Mouse (Mus musculus): ENCODE measurements around the gene Lcn5. TPM values are rescaled to one million over a fixed set of nuclear protein-coding genes. Genes with fewer than 3 reads are reported as not detected.

Gene Lcn5
- polyA plus RNA-seq, 1 experiment from 2014 or later = not detected

DNA sequence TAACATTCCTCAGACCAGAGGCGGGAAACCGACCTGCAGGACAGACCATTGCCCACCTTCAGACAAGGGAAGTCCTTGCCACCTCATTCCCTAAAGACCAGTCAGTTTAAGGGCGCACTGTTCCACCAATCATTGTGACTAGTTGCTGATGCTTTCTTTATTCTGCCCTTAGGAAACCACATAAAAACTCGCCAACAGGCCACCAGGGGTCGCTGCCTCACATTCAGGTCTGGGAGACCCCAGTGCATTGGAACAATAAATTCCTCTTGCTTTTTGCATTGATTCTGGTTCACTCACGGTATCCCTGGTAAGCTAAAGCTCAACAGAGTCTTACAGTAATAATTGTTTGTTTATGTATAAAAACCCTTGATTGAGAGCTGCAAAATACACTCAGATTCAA is 17.9 kb upstream of the Lcn5 start:
- Histone ChIP-seq H3K27ac (no peak overlapping the region), H3K4me2 (replicated peaks) (no peak overlapping the region), H3K9me3 (no peaks in the 10 kb centered on the region), H3K27me3 (replicated peaks) (no peaks in the 10 kb centered on the region; the same call in 1 of the 2 replicates), H3K4me1 (replicated peaks) (no peaks in the 10 kb centered on the region), H3K9ac (no peak overlapping the region), H3K4me3 (replicated peaks) (no peak overlapping the region), H3K36me3 (no peaks in the 10 kb centered on the region)
- WGBS = 21% methylated on average over 6 of the region's 6 CpGs
- no peak for ATAC-seq

DNA sequence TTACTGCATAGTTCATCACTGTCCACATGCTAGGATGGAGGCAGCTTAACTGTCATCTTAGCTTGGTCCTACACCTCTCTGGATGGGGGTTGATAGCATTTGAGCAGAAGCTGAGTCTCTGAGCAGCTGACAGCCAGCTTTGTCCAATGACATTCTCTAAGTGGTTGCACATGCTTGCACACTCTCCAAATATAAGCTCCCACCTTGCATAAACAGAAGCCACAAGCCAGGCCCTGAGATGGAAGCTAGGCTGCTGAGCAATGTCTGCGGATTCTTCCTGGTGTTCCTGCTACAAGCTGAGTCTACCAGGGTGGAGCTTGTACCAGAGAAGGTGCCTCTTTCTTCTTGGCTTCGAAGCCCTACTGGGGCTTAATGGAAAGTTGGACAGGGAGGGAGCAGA is 4.8 kb upstream of the Lcn5 start, which contains the start of gene Lcn8:
Gene Lcn8, plus strand, starts transcription at position 219 of the 400 bp plus-strand sequence.
- Histone ChIP-seq H3K4me3 (replicated peaks) (no peak within 1 kb of the TSS), H3K4me1 (replicated peaks) (no peaks in the 10 kb centered on the region), H3K36me3 (no peaks in the 10 kb centered on the region), H3K4me2 (replicated peaks) (no peak within 1 kb of the TSS), H3K27ac (no peak within 1 kb of the TSS), H3K9ac (no peak within 1 kb of the TSS), H3K9me3 (no peaks in the 10 kb centered on the region), H3K27me3 (replicated peaks) (no peaks in the 10 kb centered on the region)
- no peak for ATAC-seq
- 66% methylated on average over 2 of the region's 2 CpGs for WGBS

DNA sequence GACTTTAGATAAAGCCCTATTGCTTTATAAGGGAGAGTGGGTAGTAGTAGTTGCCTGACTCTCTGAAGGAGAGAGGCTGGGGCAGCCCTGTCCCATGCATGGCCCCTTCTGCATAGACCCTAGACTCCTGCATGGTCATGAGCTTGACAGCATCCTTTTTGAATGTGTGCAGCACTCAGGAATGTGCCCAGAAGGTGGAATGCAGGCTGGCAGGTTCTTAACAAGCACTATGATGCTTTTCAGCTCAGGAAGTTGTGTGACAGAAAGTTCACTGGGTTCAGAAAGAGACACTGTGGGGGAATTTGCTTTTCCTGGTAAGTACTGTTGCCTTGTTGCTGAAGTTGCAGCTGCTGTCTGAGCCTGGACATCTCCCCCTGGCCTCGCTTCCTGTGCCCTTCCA is 3.2 kb upstream of the Lcn5 start:
- no peak overlapping the region for H3K9ac ChIP-seq
- H3K4me1 ChIP-seq (replicated peaks) = no peaks in the 10 kb centered on the region
- H3K27ac ChIP-seq = no peak overlapping the region
- ATAC-seq = no peak
- H3K9me3 ChIP-seq = no peaks in the 10 kb centered on the region
- no peaks in the 10 kb centered on the region for H3K36me3 ChIP-seq
- H3K27me3 ChIP-seq (replicated peaks) = no peaks in the 10 kb centered on the region
- no peak overlapping the region for H3K4me2 ChIP-seq (replicated peaks)
- WGBS = 41% methylated on average over 1 of the region's 1 CpGs
- no peak overlapping the region for H3K4me3 ChIP-seq (replicated peaks)

DNA sequence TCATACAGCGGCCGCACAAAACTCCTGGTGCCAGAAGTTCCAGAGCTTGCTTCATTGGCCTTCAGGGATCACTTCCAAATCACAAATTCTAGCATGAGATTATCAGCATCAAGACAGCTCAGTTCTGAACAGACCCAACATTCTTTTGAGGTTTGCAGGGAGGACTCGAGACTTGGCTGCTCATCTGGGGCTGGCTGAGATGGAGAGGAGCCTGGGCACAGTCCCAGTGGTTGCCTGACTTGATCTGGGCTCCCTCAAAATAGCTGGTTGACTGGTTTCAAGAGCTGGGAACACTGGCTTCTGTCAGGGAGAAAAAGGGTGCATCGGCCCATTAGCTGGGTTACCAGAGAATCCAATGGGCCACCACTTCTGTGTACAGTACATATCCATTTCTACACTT is 1.1 kb upstream of the Lcn5 start:
- no peaks in the 10 kb centered on the region for H3K9me3 ChIP-seq
- WGBS = 77% methylated on average over 4 of the region's 4 CpGs

DNA sequence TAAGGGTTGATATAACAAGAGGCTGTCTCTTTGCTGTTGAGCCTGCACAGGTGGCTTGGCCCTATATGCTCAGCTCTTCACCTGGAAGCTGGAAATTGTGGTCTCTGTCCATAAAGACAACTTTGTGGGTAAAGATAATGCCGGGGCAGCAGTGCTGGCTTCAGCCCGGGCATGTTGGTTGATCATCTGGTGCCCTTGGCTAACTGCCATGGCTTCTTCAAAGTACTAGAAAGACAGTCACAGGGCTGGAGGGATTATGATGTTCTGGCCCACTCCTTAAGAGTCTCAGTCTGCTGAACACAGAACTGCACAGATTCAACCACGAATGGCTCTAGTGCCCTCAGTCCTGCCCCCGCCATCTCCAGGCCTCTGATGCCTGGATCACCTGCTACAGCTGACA is 506 bp upstream of the Lcn5 start:
- WGBS = 82% methylated on average over 4 of the region's 4 CpGs

More for the DNA sequence above, 1.1 kb upstream of the Lcn5 start:
- no peaks in the 10 kb centered on the region for H3K4me1 ChIP-seq (replicated peaks)
- H3K9ac ChIP-seq = no peak overlapping the region
- no peaks in the 10 kb centered on the region for H3K27me3 ChIP-seq (replicated peaks)
- no peak overlapping the region for H3K4me3 ChIP-seq (replicated peaks)
- H3K36me3 ChIP-seq = no peaks in the 10 kb centered on the region
- no peak overlapping the region for H3K27ac ChIP-seq
- no peak overlapping the region for H3K4me2 ChIP-seq (replicated peaks)
- no peak for ATAC-seq

DNA sequence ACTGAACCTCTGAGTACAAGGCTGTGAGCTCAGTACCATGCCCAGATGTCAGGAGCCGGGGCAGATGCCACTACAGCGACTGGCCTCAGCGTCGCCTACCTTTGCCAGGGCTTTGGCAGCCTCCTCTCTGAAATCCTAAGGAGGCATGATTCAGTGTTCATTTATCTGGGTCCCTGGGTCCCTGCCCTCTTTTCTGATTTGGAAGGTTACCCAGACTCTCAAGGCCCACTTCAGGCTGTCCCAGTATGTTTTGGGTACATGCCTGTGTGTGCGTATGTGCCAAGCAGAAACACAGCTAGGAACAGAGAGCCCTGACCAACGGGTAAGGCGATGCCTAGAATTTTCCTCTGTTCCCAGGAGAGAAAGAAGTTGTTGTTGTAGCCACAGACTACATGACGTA is 2.5 kb downstream of the Lcn5 start:
- Histone ChIP-seq H3K27ac (no peak overlapping the region), H3K36me3 (no peaks in the 10 kb centered on the region), H3K4me2 (replicated peaks) (no peak overlapping the region), H3K4me3 (replicated peaks) (no peak overlapping the region), H3K27me3 (replicated peaks) (no peaks in the 10 kb centered on the region), H3K9ac (no peak overlapping the region), H3K4me1 (replicated peaks) (no peaks in the 10 kb centered on the region), H3K9me3 (no peaks in the 10 kb centered on the region)
- 85% methylated on average over 8 of the region's 8 CpGs for WGBS
- ATAC-seq = no peak

More for the DNA sequence above, 506 bp upstream of the Lcn5 start:
- H3K4me2 ChIP-seq (replicated peaks) = no peak overlapping the region
- H3K9ac ChIP-seq = no peak overlapping the region
- no peaks in the 10 kb centered on the region for H3K4me1 ChIP-seq (replicated peaks)
- no peak overlapping the region for H3K27ac ChIP-seq
- H3K4me3 ChIP-seq (replicated peaks) = no peak overlapping the region
- no peaks in the 10 kb centered on the region for H3K27me3 ChIP-seq (replicated peaks)
- ATAC-seq = no peak
- H3K36me3 ChIP-seq = no peaks in the 10 kb centered on the region
- H3K9me3 ChIP-seq = no peaks in the 10 kb centered on the region

DNA sequence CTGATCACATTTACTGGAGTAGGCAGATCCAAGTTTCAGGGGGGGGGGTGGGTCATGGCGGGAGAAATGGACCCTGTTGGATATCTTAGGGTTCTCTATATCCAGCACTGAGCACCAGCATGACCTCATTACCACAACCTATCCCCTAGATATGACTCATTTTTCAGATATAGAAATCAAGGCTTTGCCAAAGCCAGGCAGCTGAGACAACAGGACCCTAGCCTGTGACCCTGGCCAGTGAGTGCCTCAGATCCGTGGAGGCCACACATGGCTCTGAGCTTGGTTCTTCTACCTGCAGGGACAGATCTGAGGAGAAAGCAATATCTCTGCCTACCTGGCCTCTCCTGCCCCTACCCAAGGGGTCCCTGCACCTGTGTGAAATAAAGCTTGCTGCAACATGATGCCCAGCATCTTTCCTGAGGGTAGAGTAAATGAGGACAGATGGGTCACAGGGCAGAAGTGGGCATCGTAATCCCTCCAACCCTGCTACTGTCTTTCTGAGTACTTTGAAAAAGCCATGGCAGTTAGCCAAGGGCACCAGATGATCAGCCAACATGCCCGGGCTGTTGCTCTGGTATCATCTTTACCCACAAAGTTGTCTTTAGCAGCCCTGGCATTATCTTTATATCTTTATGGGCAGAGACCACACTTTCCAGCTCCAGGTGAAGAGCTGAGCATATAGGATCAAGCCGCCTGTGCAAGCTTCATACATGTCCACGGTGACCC is 3.7 kb downstream of the Lcn5 start:
- no peak overlapping the region for H3K27ac ChIP-seq
- no peaks in the 10 kb centered on the region for H3K27me3 ChIP-seq (replicated peaks)
- 81% methylated on average over 6 of the region's 6 CpGs for WGBS
- H3K9me3 ChIP-seq = no peaks in the 10 kb centered on the region
- no peaks in the 10 kb centered on the region for H3K36me3 ChIP-seq
- no peak overlapping the region for H3K9ac ChIP-seq
- H3K4me1 ChIP-seq (replicated peaks) = no peaks in the 10 kb centered on the region
- H3K4me2 ChIP-seq (replicated peaks) = no peak overlapping the region
- no peak overlapping the region for H3K4me3 ChIP-seq (replicated peaks)
- ATAC-seq = no peak

DNA sequence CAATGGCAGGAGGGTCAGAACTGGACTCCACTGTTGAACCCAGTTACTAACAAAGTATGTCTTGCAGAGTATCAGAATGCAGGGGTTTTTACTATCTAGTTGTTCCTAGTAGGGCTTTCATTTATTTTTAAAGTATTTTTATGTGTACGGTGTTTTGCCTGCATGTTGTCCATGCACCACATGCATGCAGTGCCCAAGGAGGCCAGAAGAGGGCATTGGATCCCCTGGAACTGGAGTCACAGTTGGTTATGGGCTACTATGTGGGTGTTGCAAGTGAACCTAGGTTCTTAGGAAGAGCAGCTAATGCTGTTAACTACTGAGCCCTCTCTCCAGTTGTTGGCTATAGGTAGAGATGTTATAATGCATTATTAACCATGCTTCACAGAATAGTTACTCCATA is 5.8 kb downstream of the Lcn5 start:
- H3K4me2 ChIP-seq (replicated peaks) = no peak overlapping the region
- H3K9ac ChIP-seq = no peak overlapping the region
- H3K4me3 ChIP-seq (replicated peaks) = no peak overlapping the region
- no peaks in the 10 kb centered on the region for H3K36me3 ChIP-seq
- H3K4me1 ChIP-seq (replicated peaks) = no peaks in the 10 kb centered on the region
- H3K27me3 ChIP-seq (replicated peaks) = no peaks in the 10 kb centered on the region
- no peak overlapping the region for H3K27ac ChIP-seq
- WGBS = 71% methylated on average over 1 of the region's 1 CpGs
- H3K9me3 ChIP-seq = no peaks in the 10 kb centered on the region
- ATAC-seq = 0 out of 2 replicates have a peak, but pooled peaks have one; percentile 23

DNA sequence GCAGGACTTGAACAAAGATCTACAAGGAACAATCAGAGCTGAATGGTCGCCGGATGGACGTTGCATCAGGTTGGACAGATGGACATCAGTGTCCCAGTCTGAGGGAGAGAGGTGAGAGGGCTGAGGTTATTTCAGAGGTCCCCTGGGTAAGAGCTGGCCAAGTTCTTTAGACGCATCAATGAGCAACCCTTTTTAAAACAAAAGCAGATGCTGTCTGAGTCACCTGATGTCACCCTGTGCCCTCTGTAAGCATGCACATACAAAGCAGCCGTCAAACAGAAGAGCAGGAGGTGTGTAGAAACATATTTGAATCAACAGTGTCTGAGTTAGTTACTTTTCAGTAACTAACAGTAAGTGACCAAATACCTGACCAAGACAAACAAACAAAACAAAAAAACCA is 6.4 kb downstream of the Lcn5 start:
- 83% methylated on average over 5 of the region's 5 CpGs for WGBS
- Histone ChIP-seq H3K27me3 (replicated peaks) (no peaks in the 10 kb centered on the region), H3K9ac (no peak overlapping the region), H3K9me3 (no peaks in the 10 kb centered on the region), H3K27ac (no peak overlapping the region), H3K4me2 (replicated peaks) (no peak overlapping the region), H3K36me3 (no peaks in the 10 kb centered on the region), H3K4me1 (replicated peaks) (no peaks in the 10 kb centered on the region), H3K4me3 (replicated peaks) (no peak overlapping the region)
- no peak for ATAC-seq

DNA sequence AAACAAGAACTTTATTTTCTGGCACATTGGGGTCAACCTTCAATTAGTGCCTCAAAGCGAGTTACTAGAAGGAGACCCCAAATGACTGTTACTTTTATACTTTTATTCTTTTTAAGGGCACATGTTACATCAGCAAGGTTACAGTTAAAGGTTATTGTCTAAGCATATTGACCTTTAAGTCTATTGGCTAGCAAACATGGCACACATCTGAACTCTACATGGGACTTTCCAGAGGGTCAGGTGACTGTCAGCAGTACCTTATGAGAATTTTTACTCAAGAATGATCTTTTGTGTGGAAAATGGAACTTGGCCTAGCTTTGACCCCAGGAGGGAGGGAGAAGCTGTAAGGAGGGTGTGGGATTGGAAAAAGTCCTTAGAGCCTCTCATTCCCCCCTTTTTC is 8.8 kb downstream of the Lcn5 start:
- H3K27ac ChIP-seq = no peak overlapping the region
- H3K36me3 ChIP-seq = no peaks in the 10 kb centered on the region
- 64% methylated on average over 1 of the region's 1 CpGs for WGBS
- H3K4me1 ChIP-seq (replicated peaks) = no peaks in the 10 kb centered on the region
- ATAC-seq = no peak
- H3K27me3 ChIP-seq (replicated peaks) = no peaks in the 10 kb centered on the region
- H3K9me3 ChIP-seq = no peaks in the 10 kb centered on the region
- H3K4me3 ChIP-seq (replicated peaks) = no peak overlapping the region
- no peak overlapping the region for H3K4me2 ChIP-seq (replicated peaks)
- H3K9ac ChIP-seq = no peak overlapping the region

DNA sequence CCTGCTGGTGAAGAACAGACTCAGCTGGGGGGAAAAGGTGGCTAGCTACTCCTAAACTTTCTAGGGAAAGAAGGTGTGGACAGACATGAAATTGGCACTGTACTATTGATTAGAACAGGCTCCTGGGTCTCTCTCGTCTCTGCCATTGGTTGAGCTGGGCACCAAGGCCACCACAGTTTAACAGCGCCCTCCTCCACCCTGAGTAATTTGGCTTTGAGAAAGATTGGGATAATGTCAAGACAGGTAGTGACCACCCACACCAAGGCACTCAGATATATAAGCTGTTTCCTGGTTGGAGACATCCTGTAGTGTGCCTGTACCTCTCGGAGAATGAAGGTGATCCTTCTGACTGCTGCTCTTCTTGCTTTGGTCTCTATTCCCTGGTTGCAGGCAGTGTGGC is 18.7 kb downstream of the Lcn5 start, which contains the start of gene Lcn6:
Gene Lcn6, plus strand, starts transcription at position 301 of the 400 bp plus-strand sequence.
- Histone ChIP-seq H3K27ac (no peak within 1 kb of the TSS), H3K4me1 (replicated peaks) (no peaks in the 10 kb centered on the region), H3K9me3 (no peaks in the 10 kb centered on the region), H3K4me2 (replicated peaks) (no peak within 1 kb of the TSS), H3K36me3 (no peaks in the 10 kb centered on the region), H3K9ac (no peak within 1 kb of the TSS), H3K27me3 (replicated peaks) (no peaks in the 10 kb centered on the region), H3K4me3 (replicated peaks) (no peak within 1 kb of the TSS)
- ATAC-seq = no peak
- WGBS = 90% methylated on average over 3 of the region's 3 CpGs

DNA sequence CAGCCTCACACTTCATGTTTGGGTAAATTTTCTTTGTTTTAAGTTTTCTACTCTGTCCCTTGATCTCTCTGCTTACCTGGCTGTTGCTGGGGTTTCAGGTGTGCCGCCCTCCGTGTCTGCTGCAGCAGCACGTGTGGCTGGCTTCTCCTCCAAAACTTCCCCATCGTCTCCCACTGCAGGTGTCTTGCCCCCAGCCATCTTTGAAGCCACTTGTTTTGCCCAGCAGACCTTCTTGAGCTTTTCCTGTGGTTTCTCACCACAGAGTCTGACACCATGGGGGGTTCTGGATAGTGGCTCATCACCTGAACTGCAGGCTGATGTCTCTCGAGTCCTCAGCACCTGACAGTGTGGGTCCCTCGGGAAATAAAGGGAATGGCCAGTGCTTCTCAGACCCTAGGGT is 21.8 kb downstream of the Lcn5 start:
- Histone ChIP-seq H3K4me1 (replicated peaks) (no peaks in the 10 kb centered on the region), H3K4me3 (replicated peaks) (no peak overlapping the region), H3K36me3 (no peaks in the 10 kb centered on the region), H3K4me2 (replicated peaks) (no peak overlapping the region), H3K27ac (no peak overlapping the region), H3K9ac (no peak overlapping the region), H3K9me3 (no peaks in the 10 kb centered on the region), H3K27me3 (replicated peaks) (no peaks in the 10 kb centered on the region)
- WGBS = 81% methylated on average over 6 of the region's 6 CpGs
- ATAC-seq = no peak

DNA sequence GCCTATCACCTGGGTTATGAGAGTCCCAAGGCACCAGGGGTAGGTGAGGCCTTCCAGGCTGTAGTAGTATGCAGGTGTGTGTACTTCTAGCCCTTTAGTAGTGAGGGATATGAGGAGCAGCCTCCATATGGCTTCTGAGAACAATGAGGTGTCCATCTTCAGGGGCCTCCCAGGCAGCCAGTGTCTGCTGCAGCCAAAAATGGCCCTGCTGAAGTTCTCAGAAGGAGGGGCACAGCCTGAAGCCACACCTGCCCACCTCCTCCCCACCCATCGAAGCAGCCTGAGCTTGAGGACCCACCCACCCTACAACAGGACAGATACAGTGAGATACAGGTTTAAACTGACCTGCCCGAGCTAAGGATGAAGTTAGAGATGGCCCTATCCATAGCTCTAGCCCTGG is 24.7 kb downstream of the Lcn5 start, which contains the start of gene Lcn10:
Gene Lcn10, plus strand, starts transcription at position 301 of the 400 bp plus-strand sequence.
- Histone ChIP-seq H3K4me1 (replicated peaks) (no peaks in the 10 kb centered on the region), H3K9me3 (no peaks in the 10 kb centered on the region), H3K4me2 (replicated peaks) (no peak within 1 kb of the TSS), H3K9ac (no peak within 1 kb of the TSS), H3K27ac (no peak within 1 kb of the TSS), H3K4me3 (replicated peaks) (no peak within 1 kb of the TSS), H3K36me3 (no peaks in the 10 kb centered on the region), H3K27me3 (replicated peaks) (no peaks in the 10 kb centered on the region)
- WGBS = 69% methylated on average over 2 of the region's 2 CpGs
- ATAC-seq = no peak

All from intestine, embryonic 15.5 days (tissue).